Mouse (Mus musculus): ENCODE results near the gene Ltbp1. TPM values are rescaled to one million over a fixed set of nuclear protein-coding genes. Genes with fewer than 3 reads are reported as not detected.

The Ltbp1 gene
- polyA plus RNA-seq, 1 experiment from 2014 or later: 2.1 TPM

GRCm38 (mm10) chr17:75013868-75014267, 8.5 kb downstream of the Ltbp1 start:
- Histone ChIP-seq H3K9me3 (replicated peaks; ENCODE audit: control insufficient read depth, low read length) (no peaks in the 10 kb centered on the region), H3K27ac (ENCODE audit: low read length) (no peak overlapping the region), H3K4me2 (ENCODE audit: low read depth, low read length) (no peak overlapping the region), H3K27me3 (ENCODE audit: control insufficient read depth, insufficient read depth, low read depth, low read length) (no peaks in the 10 kb centered on the region), H3K4me1 (ENCODE audit: control insufficient read depth, low read depth, low read length) (no peaks in the 10 kb centered on the region), H3K9ac (ENCODE audit: low read depth, low read length) (no peak overlapping the region), H3K4me3 (ENCODE audit: low read depth, low read length) (no peak overlapping the region), H3K36me3 (ENCODE audit: control insufficient read depth, insufficient read depth) (no peaks in the 10 kb centered on the region)
- ATAC-seq (ENCODE audit: low read depth): no peak
- WGBS (ENCODE audit: insufficient replicate concordance): 80% methylated on average over 10 of the region's 10 CpGs

- WGBS (ENCODE audit: insufficient replicate concordance): 74% methylated on average over 24 of the region's 24 CpGs
- no peaks in the 10 kb centered on the region for H3K36me3 ChIP-seq (ENCODE audit: control insufficient read depth, insufficient read depth)
- ATAC-seq (ENCODE audit: low read depth): no peak
- H3K27ac ChIP-seq (ENCODE audit: low read length): no peak overlapping the region
- no peak overlapping the region for H3K4me2 ChIP-seq (ENCODE audit: low read depth, low read length)
- H3K4me3 ChIP-seq (ENCODE audit: low read depth, low read length): no peak overlapping the region
- no peak overlapping the region for H3K9ac ChIP-seq (ENCODE audit: low read depth, low read length)
- no peaks in the 10 kb centered on the region for H3K27me3 ChIP-seq (ENCODE audit: control insufficient read depth, insufficient read depth, low read depth, low read length)
- no peaks in the 10 kb centered on the region for H3K4me1 ChIP-seq (ENCODE audit: control insufficient read depth, low read depth, low read length)
- H3K9me3 ChIP-seq (replicated peaks; ENCODE audit: control insufficient read depth, low read length): no peaks in the 10 kb centered on the region
Observed at GRCm38 (mm10) chr17:75014601-75015356, 9.4 kb downstream of the Ltbp1 start.

GRCm38 (mm10) chr17:75015546-75015945, 10.2 kb downstream of the Ltbp1 start:
- Histone ChIP-seq H3K36me3 (ENCODE audit: control insufficient read depth, insufficient read depth) (no peaks in the 10 kb centered on the region), H3K4me3 (ENCODE audit: low read depth, low read length) (no peak overlapping the region)
- 81% methylated on average over 6 of the region's 6 CpGs for WGBS (ENCODE audit: insufficient replicate concordance)

DNA sequence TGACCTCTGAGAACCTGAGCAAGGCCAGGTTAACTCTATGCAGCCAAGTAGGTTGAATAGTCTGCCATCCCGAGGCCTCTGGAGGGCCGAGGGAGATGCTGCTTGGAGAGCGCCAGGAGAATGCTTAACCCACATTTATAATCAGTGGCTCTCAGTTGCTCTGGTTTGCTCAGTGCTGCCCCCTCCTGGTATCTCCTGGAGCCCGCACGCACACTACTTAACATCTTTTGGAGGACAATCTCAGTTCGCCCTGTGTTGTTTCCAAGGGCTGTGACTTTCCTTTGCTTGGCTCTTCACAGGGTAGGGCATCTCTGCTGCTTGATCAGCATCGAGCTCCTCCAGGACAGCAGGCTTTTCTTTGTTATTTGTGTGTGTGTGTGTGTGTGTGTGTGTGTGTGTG, 12.1 kb downstream of the Ltbp1 start:
- Histone ChIP-seq H3K9ac (ENCODE audit: low read depth, low read length) (no peak overlapping the region), H3K36me3 (ENCODE audit: control insufficient read depth, insufficient read depth) (no peaks in the 10 kb centered on the region)
- ATAC-seq (ENCODE audit: low read depth): no peak

More at GRCm38 (mm10) chr17:75015546-75015945, 10.2 kb downstream of the Ltbp1 start:
- no peak overlapping the region for H3K4me2 ChIP-seq (ENCODE audit: low read depth, low read length)
- no peaks in the 10 kb centered on the region for H3K9me3 ChIP-seq (replicated peaks; ENCODE audit: control insufficient read depth, low read length)
- H3K27ac ChIP-seq (ENCODE audit: low read length): no peak overlapping the region
- no peak for ATAC-seq (ENCODE audit: low read depth)
- no peaks in the 10 kb centered on the region for H3K27me3 ChIP-seq (ENCODE audit: control insufficient read depth, insufficient read depth, low read depth, low read length)
- no peaks in the 10 kb centered on the region for H3K4me1 ChIP-seq (ENCODE audit: control insufficient read depth, low read depth, low read length)
- H3K9ac ChIP-seq (ENCODE audit: low read depth, low read length): no peak overlapping the region

GRCm38 (mm10) chr17:75018142-75018541, 12.8 kb downstream of the Ltbp1 start:
- Histone ChIP-seq H3K4me3 (ENCODE audit: low read depth, low read length) (no peak overlapping the region), H3K27ac (ENCODE audit: low read length) (no peak overlapping the region), H3K9me3 (replicated peaks; ENCODE audit: control insufficient read depth, low read length) (no peaks in the 10 kb centered on the region), H3K27me3 (ENCODE audit: control insufficient read depth, insufficient read depth, low read depth, low read length) (no peaks in the 10 kb centered on the region), H3K9ac (ENCODE audit: low read depth, low read length) (no peak overlapping the region), H3K4me1 (ENCODE audit: control insufficient read depth, low read depth, low read length) (no peaks in the 10 kb centered on the region), H3K4me2 (ENCODE audit: low read depth, low read length) (no peak overlapping the region), H3K36me3 (ENCODE audit: control insufficient read depth, insufficient read depth) (no peaks in the 10 kb centered on the region)
- WGBS (ENCODE audit: insufficient replicate concordance): 77% methylated on average over 5 of the region's 5 CpGs
- ATAC-seq (ENCODE audit: low read depth): no peak

More for the DNA sequence above, 12.1 kb downstream of the Ltbp1 start:
- WGBS (ENCODE audit: insufficient replicate concordance): 60% methylated on average over 7 of the region's 7 CpGs
- Histone ChIP-seq H3K4me2 (ENCODE audit: low read depth, low read length) (no peak overlapping the region), H3K9me3 (replicated peaks; ENCODE audit: control insufficient read depth, low read length) (no peaks in the 10 kb centered on the region), H3K27ac (ENCODE audit: low read length) (no peak overlapping the region), H3K27me3 (ENCODE audit: control insufficient read depth, insufficient read depth, low read depth, low read length) (no peaks in the 10 kb centered on the region), H3K4me1 (ENCODE audit: control insufficient read depth, low read depth, low read length) (no peaks in the 10 kb centered on the region), H3K4me3 (ENCODE audit: low read depth, low read length) (no peak overlapping the region)

GRCm38 (mm10) chr17:75020026-75020425, 14.7 kb downstream of the Ltbp1 start:
- Histone ChIP-seq H3K9me3 (replicated peaks; ENCODE audit: control insufficient read depth, low read length) (no peaks in the 10 kb centered on the region), H3K4me3 (ENCODE audit: low read depth, low read length) (no peak overlapping the region), H3K4me1 (ENCODE audit: control insufficient read depth, low read depth, low read length) (no peaks in the 10 kb centered on the region), H3K27ac (ENCODE audit: low read length) (no peak overlapping the region), H3K27me3 (ENCODE audit: control insufficient read depth, insufficient read depth, low read depth, low read length) (no peaks in the 10 kb centered on the region), H3K9ac (ENCODE audit: low read depth, low read length) (no peak overlapping the region), H3K36me3 (ENCODE audit: control insufficient read depth, insufficient read depth) (no peaks in the 10 kb centered on the region), H3K4me2 (ENCODE audit: low read depth, low read length) (no peak overlapping the region)
- no peak for ATAC-seq (ENCODE audit: low read depth)
- WGBS (ENCODE audit: insufficient replicate concordance): 77% methylated on average over 7 of the region's 7 CpGs

GRCm38 (mm10) chr17:75020619-75021018, 15.3 kb downstream of the Ltbp1 start:
- whole genome bisulfite sequencing (ENCODE audit: insufficient replicate concordance): 39% methylated on average over 3 of the region's 3 CpGs

DNA sequence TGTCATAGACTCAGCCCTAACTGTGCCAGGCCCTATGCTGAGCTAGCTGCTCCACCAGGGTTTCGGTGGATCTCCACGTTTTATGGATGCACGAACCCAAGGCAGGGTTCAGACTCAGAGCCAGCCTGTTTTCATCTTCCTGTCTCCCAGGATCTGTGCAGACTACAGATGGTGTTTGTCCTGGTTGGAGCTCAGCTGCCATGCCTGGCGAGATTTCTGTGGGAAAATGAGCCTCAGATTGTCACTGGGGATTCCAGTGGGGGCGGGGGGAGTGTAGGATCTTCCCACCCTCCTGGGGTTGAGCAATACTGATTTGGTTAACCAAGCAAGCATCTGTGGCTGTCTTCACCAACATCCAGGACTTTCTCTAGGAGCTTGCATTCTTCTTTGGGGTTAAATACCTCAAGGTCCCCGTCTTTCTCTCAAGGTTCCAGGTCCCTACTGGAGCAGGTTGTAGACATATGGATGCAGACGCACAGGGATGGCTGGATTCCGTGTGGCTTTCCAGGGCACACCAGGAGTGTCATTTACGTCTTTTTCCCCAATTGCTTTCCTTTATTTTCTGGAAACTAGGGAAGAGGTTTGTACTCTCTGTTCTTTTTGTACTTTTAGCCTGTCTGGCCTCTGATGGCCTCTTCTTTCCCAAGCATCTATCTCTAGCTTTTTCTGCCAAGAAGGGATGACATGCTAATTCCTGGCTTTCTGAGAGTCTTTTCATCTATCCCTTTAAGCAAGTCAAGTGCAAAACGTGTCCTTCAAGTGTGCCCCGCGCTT, 22.2 kb downstream of the Ltbp1 start:
- Histone ChIP-seq H3K4me3 (ENCODE audit: low read depth, low read length) (no peak overlapping the region), H3K9me3 (replicated peaks; ENCODE audit: control insufficient read depth, low read length) (no peaks in the 10 kb centered on the region), H3K9ac (ENCODE audit: low read depth, low read length) (no peak overlapping the region), H3K4me1 (ENCODE audit: control insufficient read depth, low read depth, low read length) (no peaks in the 10 kb centered on the region), H3K27me3 (ENCODE audit: control insufficient read depth, insufficient read depth, low read depth, low read length) (no peaks in the 10 kb centered on the region), H3K27ac (ENCODE audit: low read length) (no peak overlapping the region), H3K36me3 (ENCODE audit: control insufficient read depth, insufficient read depth) (no peaks in the 10 kb centered on the region), H3K4me2 (ENCODE audit: low read depth, low read length) (no peak overlapping the region)
- 64% methylated on average over 12 of the region's 12 CpGs for WGBS (ENCODE audit: insufficient replicate concordance)
- ATAC-seq (ENCODE audit: low read depth): no peak

More at GRCm38 (mm10) chr17:75020619-75021018, 15.3 kb downstream of the Ltbp1 start:
- Histone ChIP-seq H3K4me2 (ENCODE audit: low read depth, low read length) (no peak overlapping the region), H3K9ac (ENCODE audit: low read depth, low read length) (no peak overlapping the region), H3K27me3 (ENCODE audit: control insufficient read depth, insufficient read depth, low read depth, low read length) (no peaks in the 10 kb centered on the region), H3K36me3 (ENCODE audit: control insufficient read depth, insufficient read depth) (no peaks in the 10 kb centered on the region), H3K27ac (ENCODE audit: low read length) (no peak overlapping the region), H3K4me1 (ENCODE audit: control insufficient read depth, low read depth, low read length) (no peaks in the 10 kb centered on the region), H3K9me3 (replicated peaks; ENCODE audit: control insufficient read depth, low read length) (no peaks in the 10 kb centered on the region), H3K4me3 (ENCODE audit: low read depth, low read length) (no peak overlapping the region)
- no peak for ATAC-seq (ENCODE audit: low read depth)

GRCm38 (mm10) chr17:75033356-75033755, 28.0 kb downstream of the Ltbp1 start:
- ATAC-seq (ENCODE audit: low read depth): no peak

More at GRCm38 (mm10) chr17:75033356-75033755, 28.0 kb downstream of the Ltbp1 start:
- H3K4me2 ChIP-seq (ENCODE audit: low read depth, low read length): no peak overlapping the region
- no peak overlapping the region for H3K4me3 ChIP-seq (ENCODE audit: low read depth, low read length)
- no peaks in the 10 kb centered on the region for H3K36me3 ChIP-seq (ENCODE audit: control insufficient read depth, insufficient read depth)
- 75% methylated on average over 14 of the region's 14 CpGs for WGBS (ENCODE audit: insufficient replicate concordance)
- no peak overlapping the region for H3K9ac ChIP-seq (ENCODE audit: low read depth, low read length)
- H3K27ac ChIP-seq (ENCODE audit: low read length): no peak overlapping the region
- H3K9me3 ChIP-seq (replicated peaks; ENCODE audit: control insufficient read depth, low read length): no peaks in the 10 kb centered on the region
- no peaks in the 10 kb centered on the region for H3K4me1 ChIP-seq (ENCODE audit: control insufficient read depth, low read depth, low read length)
- H3K27me3 ChIP-seq (ENCODE audit: control insufficient read depth, insufficient read depth, low read depth, low read length): no peaks in the 10 kb centered on the region

All from liver, embryonic 16.5 days (tissue).